Mouse (Mus musculus): ENCODE measurements around the gene Mybphl. TPM values are rescaled to one million over a fixed set of nuclear protein-coding genes. Genes with fewer than 3 reads are reported as not detected.

Gene Mybphl
- polyA plus RNA-seq, 1 experiment = not detected

DNA sequence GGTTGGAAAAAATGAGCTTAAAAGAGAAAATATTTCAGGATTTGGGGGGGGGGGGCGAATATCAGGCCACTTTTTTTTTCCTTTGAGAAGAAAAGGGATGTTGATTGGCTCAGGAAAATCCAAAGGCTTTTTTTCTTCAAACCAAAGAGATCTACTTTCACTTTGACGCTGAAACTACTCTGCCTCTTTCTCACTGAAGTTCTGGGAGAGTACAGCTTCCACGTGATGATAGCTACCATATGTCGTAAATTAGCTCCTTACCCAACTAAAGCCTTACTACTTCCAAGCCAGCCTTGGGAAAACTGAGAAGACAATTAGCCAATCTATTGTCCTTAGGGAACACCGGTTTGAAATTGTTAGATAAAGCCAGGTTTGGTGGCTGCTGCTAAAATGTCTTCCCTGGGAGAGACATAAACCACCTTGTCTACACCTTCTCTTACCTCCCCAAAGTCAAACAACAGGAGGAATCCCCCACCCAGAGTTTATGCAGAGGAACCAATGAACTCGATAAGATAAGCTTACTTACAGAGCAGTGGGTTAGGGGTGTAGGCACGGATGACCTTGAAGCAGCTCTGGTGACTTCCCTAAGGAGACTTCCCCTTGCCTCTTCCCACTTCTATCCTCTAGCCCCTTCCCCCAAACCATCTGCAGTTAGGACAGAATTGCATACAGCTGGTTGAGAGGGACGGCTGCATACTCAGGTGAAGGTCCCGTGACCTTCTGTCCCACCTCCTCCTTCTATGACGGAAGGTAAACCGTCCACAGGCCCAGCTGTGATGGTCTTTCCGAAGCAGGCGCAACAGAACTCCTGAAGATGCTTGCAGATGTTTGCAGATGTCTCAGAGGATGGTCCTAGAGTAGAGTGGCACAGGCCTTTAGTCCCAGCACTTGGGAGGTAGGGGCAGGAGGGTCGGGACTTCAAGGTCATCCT is 17.5 kb downstream of the Mybphl start:
- TF ChIP-seq POLR2A (IDR thresholded peaks at IDR 0.05; ENCODE audit: insufficient read depth, low read depth, low read length) = no peak
- TF ChIP-seq CTCF (IDR thresholded peaks at IDR 0.05; ENCODE audit: insufficient read depth, low read depth, low read length) = no peak
- H3K4me3 ChIP-seq (ENCODE audit: insufficient read depth, low read depth, low read length) = no peak overlapping the region
- 83% methylated on average over 14 of the region's 14 CpGs for WGBS
- no peak overlapping the region for H3K27ac ChIP-seq (ENCODE audit: insufficient read depth, low read depth, low read length)
- peaks cover 5% of the 10 kb centered on the region for H3K4me1 ChIP-seq (ENCODE audit: control insufficient read depth, insufficient read depth, low read length)

DNA sequence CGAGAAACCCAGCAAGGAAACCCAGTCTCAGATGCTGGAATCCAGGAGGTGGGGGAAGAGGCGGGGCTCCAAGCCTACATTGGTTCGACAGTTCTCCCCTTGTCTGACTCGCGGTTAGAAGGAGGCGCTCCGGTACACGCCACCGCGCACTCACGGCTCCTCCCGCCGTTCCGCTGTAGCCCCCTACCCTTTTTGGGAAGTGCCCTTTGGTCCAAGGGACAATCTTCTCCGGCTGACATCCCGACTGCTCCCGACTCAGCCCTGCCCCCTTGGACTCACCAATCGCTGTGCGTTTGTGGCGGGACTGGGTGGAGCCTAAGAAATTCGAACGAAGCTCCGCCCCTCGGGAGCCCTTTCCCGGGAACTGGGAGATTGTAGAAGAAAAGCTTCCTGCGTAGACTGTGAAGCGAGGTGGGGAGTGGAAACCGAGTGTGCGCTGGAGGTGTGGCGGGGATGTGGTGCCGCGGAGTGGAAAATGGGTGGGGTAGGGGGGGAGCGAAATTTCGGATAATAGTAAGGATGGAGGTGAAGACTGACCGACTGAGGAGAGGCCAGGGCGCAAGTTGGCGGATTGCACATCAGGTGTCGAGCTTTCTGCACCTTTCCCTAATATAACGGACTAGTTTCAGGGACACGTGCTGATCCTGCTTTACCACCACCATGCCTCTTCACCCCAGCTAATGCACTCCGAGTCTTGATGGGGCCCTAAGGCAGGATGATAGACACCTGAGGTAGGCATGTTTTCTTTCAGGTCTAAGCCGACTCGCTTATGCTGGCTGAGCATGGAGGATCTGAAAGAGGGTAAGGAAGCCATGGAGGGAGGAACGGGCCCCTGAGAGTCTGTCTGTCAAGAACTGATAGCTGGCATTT is 19.0 kb downstream of the Mybphl start, which contains the start of gene Psrc1:
Gene Psrc1, plus strand, starts transcription at position 355 of the 870 bp plus-strand sequence.
- no peak within 1 kb of the TSS for H3K27ac ChIP-seq (ENCODE audit: insufficient read depth, low read depth, low read length)
- 2% methylated on average over 44 of the region's 44 CpGs for WGBS
- peaks cover 5% of the 10 kb centered on the region for H3K4me1 ChIP-seq (ENCODE audit: control insufficient read depth, insufficient read depth, low read length)

DNA sequence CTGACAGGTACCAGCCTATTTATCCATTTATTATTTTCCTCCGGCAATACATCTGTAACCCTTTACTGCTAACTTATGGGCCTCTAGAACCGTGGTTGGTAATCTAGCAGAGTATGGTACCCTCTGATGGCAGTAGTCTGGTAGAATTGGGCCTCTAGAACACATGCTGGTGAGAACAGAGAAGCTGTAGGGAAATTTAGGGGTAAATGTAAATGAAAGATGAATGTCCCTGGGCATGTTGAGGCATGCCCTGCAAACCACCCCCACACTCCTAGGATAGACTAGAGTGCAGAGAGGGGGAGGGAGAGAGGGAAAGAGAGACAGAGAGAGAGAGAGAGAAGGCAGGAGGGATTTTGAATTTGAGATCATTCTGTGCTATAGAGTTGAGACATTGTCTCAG is 19.7 kb downstream of the Mybphl start:
- Histone ChIP-seq H3K27ac (ENCODE audit: insufficient read depth, low read depth, low read length) (no peak overlapping the region), H3K4me1 (ENCODE audit: control insufficient read depth, insufficient read depth, low read length) (peaks cover 6% of the 10 kb centered on the region), H3K4me3 (ENCODE audit: insufficient read depth, low read depth, low read length) (no peak overlapping the region)
- TF ChIP-seq POLR2A (IDR thresholded peaks at IDR 0.05; ENCODE audit: insufficient read depth, low read depth, low read length) (no peak), CTCF (IDR thresholded peaks at IDR 0.05; ENCODE audit: insufficient read depth, low read depth, low read length) (no peak)
- WGBS = 34% methylated on average over 2 of the region's 2 CpGs

More for the DNA sequence above, 19.0 kb downstream of the Mybphl start, which contains the start of gene Psrc1:
- TF ChIP-seq CTCF (IDR thresholded peaks at IDR 0.05; ENCODE audit: insufficient read depth, low read depth, low read length) (no peak), POLR2A (IDR thresholded peaks at IDR 0.05; ENCODE audit: insufficient read depth, low read depth, low read length) (no peak)
- peak within 1 kb of the TSS; percentile 85 for H3K4me3 ChIP-seq (ENCODE audit: insufficient read depth, low read depth, low read length)

DNA sequence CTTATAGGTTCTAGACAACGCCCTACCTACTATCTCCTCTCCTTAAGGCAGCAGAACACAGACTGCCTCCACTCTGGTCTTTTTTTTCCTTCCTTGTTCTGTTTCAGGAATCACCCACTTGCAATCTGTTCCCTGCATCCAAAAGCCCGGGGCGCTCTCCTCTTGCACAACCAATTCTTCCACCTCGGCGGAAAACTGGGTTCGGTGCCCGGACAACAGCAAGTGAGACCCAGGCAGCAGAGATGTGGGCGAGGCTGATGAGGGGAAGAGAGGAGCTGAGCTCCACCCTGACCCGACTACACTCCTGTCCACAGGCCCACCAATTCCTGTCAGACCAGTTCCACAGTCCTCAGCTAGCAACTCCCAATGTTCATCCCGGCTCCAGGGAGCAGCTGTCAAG is 21.5 kb downstream of the Mybphl start:
- no peak for TF ChIP-seq CTCF (IDR thresholded peaks at IDR 0.05; ENCODE audit: insufficient read depth, low read depth, low read length)
- no peak for TF ChIP-seq POLR2A (IDR thresholded peaks at IDR 0.05; ENCODE audit: insufficient read depth, low read depth, low read length)
- no peak overlapping the region for H3K27ac ChIP-seq (ENCODE audit: insufficient read depth, low read depth, low read length)
- H3K4me3 ChIP-seq (ENCODE audit: insufficient read depth, low read depth, low read length) = no peak overlapping the region
- H3K4me1 ChIP-seq (ENCODE audit: control insufficient read depth, insufficient read depth, low read length) = peaks cover 7% of the 10 kb centered on the region
- 84% methylated on average over 10 of the region's 10 CpGs for WGBS

DNA sequence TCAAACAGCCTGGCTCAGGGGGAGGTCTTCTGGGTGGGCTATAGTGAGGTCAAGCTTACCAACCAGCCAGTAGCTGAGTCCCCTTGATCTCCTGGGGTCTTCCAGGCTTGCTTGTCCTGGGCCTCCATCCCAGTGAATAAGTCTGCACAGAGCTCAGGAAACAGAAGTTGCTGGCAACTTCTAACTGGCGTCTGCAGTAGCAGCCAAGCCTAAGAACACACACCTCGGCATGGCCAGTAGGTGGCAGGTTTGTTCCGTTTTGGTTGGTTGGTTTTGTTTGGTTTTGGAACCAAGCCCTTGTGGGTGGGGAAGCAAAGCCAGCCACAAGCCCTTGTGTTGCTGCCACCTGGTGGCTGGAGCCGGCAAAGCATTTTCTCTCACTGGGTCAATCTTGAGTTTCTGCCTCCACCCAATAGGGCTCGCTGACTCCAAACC is 24.4 kb downstream of the Mybphl start:
- WGBS = 0% methylated on average over 5 of the region's 5 CpGs
- Histone ChIP-seq H3K27ac (ENCODE audit: insufficient read depth, low read depth, low read length) (no peak overlapping the region), H3K4me3 (ENCODE audit: insufficient read depth, low read depth, low read length) (no peak overlapping the region)

DNA sequence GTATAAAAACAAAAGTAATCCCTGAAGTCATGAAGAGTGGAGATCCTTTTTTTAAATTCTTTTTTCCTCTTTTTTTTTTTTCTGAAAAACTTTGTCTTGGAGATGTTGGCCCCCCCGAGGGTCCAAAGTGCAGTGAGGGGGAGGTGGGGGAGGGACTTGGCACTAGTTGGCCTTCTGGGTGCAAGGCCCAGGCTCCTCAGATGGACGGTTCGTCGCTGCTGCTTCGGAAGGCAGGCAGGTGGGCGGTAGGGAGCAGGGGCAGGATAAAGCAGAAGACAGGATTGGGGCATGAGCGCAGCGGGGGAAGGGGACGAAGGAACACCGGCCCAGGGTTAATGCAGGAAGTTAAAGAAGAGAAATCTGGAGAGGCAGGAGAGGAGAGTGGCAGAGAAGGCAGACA is 27.6 kb downstream of the Mybphl start:
- no peak overlapping the region for H3K4me3 ChIP-seq (ENCODE audit: insufficient read depth, low read depth, low read length)
- H3K4me1 ChIP-seq (ENCODE audit: control insufficient read depth, insufficient read depth, low read length) = peaks cover 10% of the 10 kb centered on the region
- WGBS = 32% methylated on average over 10 of the region's 10 CpGs
- no peak overlapping the region for H3K27ac ChIP-seq (ENCODE audit: insufficient read depth, low read depth, low read length)
- no peak for TF ChIP-seq CTCF (IDR thresholded peaks at IDR 0.05; ENCODE audit: insufficient read depth, low read depth, low read length)
- no peak for TF ChIP-seq POLR2A (IDR thresholded peaks at IDR 0.05; ENCODE audit: insufficient read depth, low read depth, low read length)

More for the DNA sequence above, 24.4 kb downstream of the Mybphl start:
- TF ChIP-seq POLR2A (IDR thresholded peaks at IDR 0.05; ENCODE audit: insufficient read depth, low read depth, low read length) (no peak), CTCF (IDR thresholded peaks at IDR 0.05; ENCODE audit: insufficient read depth, low read depth, low read length) (peak; percentile 93)
- peaks cover 10% of the 10 kb centered on the region for H3K4me1 ChIP-seq (ENCODE audit: control insufficient read depth, insufficient read depth, low read length)

DNA sequence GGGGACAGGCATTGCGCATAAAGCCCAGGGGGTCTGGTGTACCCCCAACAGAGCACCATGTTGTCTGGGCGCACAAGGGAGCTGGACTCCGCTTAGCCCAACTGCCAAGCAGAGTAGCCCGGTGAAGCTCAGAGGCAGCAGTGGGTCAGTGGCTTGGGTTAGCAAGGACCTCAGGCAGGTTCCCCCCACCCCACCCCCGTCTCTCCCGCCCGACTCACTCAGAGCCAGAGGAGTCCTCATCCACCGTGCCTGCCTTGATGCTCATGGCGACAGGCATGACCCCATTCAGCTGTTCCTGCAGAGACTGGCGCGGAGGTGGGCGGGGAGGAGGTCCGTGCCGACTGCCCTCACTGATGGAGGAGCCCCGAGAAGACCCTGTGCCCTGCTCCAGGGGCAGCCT is 28.1 kb downstream of the Mybphl start:
- H3K4me3 ChIP-seq (ENCODE audit: insufficient read depth, low read depth, low read length) = no peak overlapping the region
- WGBS = 49% methylated on average over 15 of the region's 15 CpGs
- peaks cover 10% of the 10 kb centered on the region for H3K4me1 ChIP-seq (ENCODE audit: control insufficient read depth, insufficient read depth, low read length)
- no peak overlapping the region for H3K27ac ChIP-seq (ENCODE audit: insufficient read depth, low read depth, low read length)
- TF ChIP-seq POLR2A (IDR thresholded peaks at IDR 0.05; ENCODE audit: insufficient read depth, low read depth, low read length) = no peak
- TF ChIP-seq CTCF (IDR thresholded peaks at IDR 0.05; ENCODE audit: insufficient read depth, low read depth, low read length) = no peak

DNA sequence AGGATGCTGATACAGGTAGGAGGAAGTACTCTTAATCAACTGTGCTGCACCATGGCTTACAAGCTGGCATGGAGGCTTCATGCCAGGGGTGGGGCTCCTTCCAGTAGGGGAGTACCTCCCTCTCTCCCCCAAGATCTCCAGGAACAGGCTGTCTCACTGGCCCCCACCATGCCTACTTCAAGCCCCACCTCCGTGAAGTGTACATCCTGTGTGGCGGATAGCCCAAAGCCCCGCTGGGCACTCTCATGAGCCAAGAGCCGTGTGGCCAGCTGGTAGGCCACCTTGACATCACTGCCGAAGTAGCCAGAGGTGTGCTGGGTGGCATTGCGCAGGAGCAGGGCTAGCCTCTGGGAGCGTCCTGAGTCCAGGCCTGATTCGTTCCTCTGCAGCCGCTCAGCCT is 33.6 kb downstream of the Mybphl start:
- Histone ChIP-seq H3K4me1 (ENCODE audit: control insufficient read depth, insufficient read depth, low read length) (peaks cover 14% of the 10 kb centered on the region), H3K27ac (ENCODE audit: insufficient read depth, low read depth, low read length) (no peak overlapping the region), H3K4me3 (ENCODE audit: insufficient read depth, low read depth, low read length) (no peak overlapping the region)
- TF ChIP-seq POLR2A (IDR thresholded peaks at IDR 0.05; ENCODE audit: insufficient read depth, low read depth, low read length) = no peak
- WGBS = 95% methylated on average over 9 of the region's 9 CpGs
